Mouse (Mus musculus) frontal cortex, adult (tissue): ENCODE results near the gene Epb41l4b.

Experiments
- ATAC-seq: cut with Nextera tagmentation; 2 replicates; pipeline ENCODE4 v1.9.2; 2017; ENCODE audit warnings: mild to moderate bottlenecking, moderate library complexity, mixed read lengths; ENCODE audit not compliant: low TSS enrichment

Gene Epb41l4b

GRCm38 (mm10) chr4:57113472-57114216, 29.6 kb downstream of the Epb41l4b start:
- ATAC-seq, result no peak

DNA sequence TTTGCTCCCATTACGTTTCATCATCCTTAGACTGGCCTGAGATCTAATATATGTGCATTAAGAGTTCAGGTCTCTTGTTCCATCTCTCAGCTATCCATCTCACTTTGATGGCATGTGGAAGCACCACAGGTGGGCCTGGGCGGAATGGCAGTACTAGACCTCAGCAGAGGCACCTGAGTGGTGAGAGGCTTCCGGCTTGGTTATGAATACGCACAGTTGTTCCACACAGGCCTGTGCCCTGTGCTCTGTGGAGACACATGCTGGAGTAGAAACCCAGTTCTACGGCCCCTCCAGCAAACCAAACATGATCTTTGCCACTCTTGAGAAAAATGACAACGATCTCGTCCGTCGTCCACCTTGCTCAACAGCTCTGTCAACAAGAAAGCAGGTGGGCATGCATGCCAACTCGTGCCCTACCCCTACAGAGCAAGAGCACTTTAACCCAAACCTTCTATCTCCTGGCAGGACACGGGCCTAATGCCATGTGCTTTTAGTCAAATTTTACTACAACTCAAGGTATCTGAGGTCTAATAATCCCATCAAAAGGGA, 31.2 kb downstream of the Epb41l4b start:
- no peak for ATAC-seq

DNA sequence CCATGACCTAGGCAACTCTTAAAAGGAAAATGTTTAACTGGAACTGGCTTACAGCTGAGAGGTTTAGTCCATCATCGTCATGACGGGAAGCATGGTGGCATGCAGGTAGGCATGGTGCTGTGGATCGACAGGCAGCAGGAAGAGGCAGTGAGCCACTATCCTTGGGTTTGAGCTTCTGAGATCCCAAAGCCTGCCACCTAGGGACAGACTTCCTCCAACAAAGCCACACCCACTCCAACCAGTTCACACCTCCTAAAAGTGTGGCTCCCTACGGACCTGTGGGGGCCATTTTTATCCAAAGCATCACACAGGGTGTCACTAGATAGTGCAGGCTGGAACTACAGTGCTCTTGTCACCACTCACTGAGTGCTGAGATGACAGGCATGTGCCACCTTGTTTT, 31.8 kb downstream of the Epb41l4b start:
- no peak for ATAC-seq

DNA sequence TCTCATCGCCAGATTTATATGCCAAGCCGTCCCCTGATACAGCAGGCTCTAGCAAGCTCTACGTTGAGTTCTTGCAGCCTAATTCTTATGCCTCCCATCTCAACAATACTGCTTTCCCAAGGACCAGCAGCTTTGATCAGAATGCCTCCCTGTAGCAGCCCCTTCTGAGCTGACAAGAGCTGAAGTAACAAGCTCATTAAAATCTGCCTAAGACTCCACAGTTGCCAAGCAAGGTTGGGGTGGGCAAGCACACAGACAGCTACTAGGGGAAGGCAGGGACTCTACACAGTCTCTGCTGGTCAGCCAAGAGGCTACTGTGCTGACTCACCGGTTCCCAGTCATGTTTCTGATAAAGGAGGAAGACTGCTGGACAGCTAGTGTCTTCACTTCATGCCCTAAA, 33.7 kb downstream of the Epb41l4b start:
- no peak for ATAC-seq

- peak; percentile 70 for ATAC-seq
These were observed 37.9 kb downstream of the Epb41l4b start for GRCm38 (mm10) chr4:57105339-57105738.

DNA sequence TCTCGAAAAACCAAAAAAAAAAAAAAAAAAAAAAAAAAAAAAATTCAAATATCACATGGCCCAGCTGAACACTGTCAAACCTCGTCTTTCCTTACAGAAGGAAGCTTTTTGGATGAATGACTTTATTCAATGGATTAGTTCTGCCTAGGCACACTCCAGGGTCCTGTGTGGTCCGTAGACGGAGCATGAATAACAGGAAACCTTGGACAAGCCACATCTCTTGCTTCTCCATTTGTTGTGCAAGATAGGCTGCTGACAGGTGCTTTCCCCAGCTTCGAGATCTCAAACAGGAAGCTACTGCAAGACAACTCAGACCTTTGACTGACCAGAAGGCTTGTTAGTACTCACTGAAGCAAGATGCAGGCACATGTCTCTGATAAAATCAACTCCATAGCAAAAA, 39.4 kb downstream of the Epb41l4b start:
- no peak for ATAC-seq

DNA sequence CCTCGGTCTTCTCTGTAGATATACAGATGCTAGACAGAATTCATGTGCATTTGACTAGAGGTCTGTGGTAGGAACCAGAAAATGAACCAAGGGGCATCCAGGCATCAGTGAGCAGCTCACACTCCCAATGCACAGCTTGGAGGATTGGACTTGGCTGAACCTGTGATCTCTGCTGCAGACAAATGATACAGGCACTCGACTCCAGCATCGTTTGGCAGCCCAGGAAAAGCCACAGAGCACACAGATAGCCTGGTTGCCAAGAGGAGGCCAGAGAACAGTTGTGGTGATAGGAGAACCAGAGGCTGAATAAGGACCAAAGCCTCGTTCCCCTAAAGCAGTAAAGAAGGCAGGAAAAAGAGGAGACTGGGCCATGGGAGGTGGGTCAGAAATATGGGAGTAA, 42.1 kb downstream of the Epb41l4b start:
- no peak for ATAC-seq

- no peak for ATAC-seq
These were observed 45.8 kb downstream of the Epb41l4b start for GRCm38 (mm10) chr4:57097411-57097810.

DNA sequence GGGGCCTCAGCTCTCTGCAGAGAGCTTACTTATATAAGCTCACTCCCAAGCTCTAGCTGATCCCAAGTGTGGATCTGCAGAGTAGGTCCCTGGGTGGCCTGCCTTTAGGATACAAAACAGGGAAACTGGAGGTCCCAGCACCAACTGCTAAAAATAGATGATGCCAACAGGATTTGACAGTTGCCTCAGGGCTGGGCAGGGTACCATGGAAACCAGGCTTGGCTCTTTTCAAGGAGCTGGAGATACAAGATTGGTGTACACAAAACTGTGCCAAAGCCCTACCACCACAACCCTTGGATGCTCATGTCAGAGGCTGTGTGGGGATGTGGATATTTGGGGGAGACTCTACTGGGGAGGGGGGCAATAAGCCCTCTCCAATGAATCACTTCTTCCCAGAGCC, 47.7 kb downstream of the Epb41l4b start:
- peak; percentile 14; the same call in 1 of the 2 replicates for ATAC-seq

GRCm38 (mm10) chr4:57091363-57091762, 51.9 kb downstream of the Epb41l4b start:
- peak; percentile 75 for ATAC-seq

DNA sequence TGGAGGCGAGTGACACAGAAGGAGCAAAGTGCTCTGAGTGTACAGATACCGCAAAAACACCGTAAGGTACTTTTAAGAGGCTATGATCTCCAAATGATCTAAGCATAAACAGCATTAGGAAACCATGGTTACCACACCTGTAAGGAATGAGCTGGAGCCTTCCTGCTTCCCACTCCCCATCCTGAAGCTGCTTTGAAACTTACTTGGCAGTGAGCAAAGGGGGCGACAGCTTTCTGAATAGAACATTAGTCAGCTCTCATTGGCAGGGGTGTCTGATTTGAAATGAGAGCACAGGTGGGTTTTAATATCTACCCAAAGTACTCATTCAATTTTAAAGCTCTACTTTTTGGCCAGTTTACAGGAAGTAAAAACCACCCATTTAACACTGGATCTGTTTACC, 54.9 kb downstream of the Epb41l4b start:
- no peak for ATAC-seq

DNA sequence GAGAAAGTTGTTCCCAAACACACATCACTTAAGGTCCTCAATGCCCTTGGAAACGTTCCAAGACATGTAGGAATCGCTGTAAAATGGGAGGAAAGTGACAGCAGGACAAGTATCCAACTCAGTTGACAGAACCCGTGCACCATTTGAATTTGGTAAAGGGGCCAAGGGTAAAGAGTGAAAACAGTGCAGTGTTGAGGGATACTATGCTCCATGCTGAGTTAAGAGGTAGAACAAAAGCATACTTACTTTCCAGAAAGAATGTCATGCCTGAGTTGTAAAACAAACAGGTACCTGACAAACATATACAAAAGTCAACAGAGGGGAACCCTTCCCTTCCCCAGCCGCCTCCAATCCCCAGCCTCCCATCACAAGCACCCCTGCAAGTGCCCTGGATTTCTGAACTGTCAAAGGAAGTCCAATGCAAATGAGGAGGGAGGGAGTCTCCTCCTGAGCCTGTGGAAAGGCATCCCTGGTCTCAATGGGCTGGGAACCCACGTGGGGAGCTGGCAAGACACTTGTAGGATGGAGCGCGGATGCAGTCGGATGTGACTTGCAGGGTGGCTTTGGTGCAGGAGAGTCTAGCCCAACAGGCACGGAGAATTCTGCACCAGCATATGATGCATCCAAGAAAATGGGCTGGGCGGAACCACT, 57.4 kb downstream of the Epb41l4b start:
- no peak for ATAC-seq

DNA sequence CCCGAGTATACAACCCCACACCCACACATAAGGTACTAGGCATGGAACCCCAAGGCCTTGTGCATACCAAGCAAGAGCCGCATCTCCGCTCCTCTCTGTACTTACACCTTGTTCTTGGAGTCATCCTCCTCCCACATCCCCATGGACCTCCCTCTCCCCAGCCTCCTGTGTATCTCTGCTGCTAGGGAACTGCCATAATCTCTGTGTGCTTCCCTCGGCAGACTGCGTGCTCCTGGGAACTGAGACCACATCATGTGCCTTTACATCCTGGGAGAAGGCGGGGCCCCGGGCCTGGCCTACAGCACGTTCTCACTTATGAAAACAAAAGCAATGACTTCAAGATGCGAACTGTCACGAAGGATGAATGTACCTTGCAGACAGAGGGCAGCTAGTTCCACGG, 59.6 kb downstream of the Epb41l4b start:
- no peak for ATAC-seq

GRCm38 (mm10) chr4:57082775-57083428, 60.3 kb downstream of the Epb41l4b start:
- peak; percentile 36; the same call in 1 of the 2 replicates for ATAC-seq

GRCm38 (mm10) chr4:57081463-57081862, 61.8 kb downstream of the Epb41l4b start:
- no peak for ATAC-seq

- ATAC-seq, result no peak
These were observed 69.4 kb downstream of the Epb41l4b start for GRCm38 (mm10) chr4:57073843-57074242.

DNA sequence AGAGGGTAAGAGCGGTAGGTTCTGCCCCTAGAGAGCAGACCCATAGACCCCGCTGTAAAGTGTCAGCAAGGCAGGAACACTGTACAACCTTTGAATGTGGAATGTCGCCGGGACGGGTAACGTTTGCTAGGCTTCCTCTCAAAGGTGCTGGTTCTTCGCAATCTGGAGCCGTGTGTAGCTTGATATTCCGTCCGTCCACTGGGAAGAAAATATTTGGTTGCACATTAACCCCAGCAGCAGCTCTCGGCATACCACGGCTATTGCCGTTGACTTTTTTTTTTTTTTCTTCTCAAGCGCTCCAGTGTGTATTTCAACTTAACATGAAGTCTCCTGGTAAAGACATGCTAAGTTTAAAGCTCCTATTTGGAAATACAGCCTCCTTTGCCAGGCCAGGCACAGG, 70.1 kb downstream of the Epb41l4b start:
- no peak for ATAC-seq

GRCm38 (mm10) chr4:57070640-57071039, 72.6 kb downstream of the Epb41l4b start:
- no peak for ATAC-seq

DNA sequence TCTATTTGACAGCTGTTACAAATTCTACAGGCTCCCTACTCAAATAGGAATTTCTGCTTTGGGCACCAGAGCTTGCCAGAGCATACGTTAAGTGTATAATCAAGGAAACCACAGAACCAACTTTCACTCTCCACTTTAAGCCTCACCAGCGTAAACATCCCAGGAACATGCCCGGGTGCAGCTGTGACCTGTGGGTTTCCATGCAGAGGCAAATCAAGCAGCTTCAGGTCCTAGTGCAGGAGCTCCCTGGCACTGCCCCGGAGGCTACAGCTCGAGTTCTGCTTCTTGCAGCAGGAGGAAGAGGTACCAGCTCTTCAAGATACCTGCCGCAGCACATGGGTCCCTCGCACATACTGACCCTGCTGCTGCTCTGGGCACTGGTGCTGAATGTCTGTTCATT, 74.8 kb downstream of the Epb41l4b start:
- no peak for ATAC-seq

DNA sequence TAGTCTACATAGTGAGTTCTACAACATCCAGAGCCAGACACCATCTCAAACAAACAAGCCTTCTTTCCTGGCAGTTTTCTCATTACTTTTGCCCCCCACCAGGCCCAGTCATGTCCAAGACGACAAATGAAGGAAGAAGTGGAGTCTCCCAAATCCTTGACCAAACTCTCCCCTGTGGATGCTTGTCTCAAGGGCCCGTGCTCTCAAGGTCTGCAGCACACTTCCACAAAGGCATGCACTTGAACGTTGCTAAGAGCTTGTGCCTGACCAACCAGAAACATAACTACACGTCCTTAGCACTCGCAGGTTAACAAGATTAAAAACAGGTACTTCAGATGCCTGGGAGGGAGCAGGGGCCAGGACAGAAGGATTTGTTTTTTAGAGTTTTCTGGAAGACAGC, 75.4 kb downstream of the Epb41l4b start:
- no peak for ATAC-seq

DNA sequence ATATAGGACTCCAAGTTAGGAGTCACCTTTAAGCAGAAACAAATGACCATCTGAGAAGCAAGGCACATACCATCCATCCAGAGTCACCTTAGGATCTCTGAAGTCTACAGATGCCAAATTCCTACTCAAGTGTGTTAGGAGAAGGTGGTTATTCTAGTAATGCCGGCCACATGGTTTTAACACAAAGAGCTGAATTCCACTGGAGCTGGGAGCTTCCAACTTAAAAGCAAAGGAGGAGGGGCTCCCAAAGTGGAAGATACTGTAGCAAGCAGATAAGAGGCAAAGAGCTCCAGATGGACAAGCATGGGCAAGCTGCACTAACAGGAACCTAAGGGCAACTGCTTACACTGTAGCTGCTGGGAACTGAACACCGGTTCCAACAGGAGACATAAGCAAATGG, 76.3 kb downstream of the Epb41l4b start:
- ATAC-seq, result no peak

DNA sequence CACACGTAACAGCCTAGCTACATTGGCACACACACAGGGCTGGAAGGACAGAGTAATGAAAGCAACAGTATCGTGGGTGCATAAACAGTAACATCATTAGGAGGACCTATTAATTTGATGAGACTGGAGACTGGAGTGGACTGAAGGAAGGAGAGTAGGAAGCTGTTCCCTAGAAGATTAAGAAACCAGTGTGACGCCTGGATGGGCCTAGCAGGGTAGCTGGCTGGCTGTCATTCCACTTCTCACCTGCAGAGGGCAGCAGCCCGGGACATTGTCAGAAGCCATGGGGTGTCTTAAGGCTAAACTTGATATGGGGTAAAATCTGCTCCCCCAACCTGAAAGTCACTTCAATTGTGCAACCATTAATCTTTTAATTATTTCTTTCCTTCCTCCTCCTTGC, 78.0 kb downstream of the Epb41l4b start:
- peak; percentile 70 for ATAC-seq

- ATAC-seq, result no peak
These were observed 78.4 kb downstream of the Epb41l4b start for GRCm38 (mm10) chr4:57064830-57065229.
